Mouse (Mus musculus) heart, postnatal 0 days (tissue): Measurements from ENCODE around the gene Ephx3. TPM values are rescaled to one million over a fixed set of nuclear protein-coding genes. Genes with fewer than 3 reads are reported as not detected.

Experiments
- ATAC-seq: fragments of 200-750 bp; cut with Nextera tagmentation; 2 replicates; pipeline ENCODE4 v1.8.0; 2017; ENCODE audit warnings: low read depth, moderate number of reproducible peaks, moderate library complexity; ENCODE audit not compliant: insufficient read depth
- DNase-seq: peaks from one replicate; pipeline ENCODE4 v3.0.0-alpha.2; 2016; ENCODE audit warnings: low spot score
- H3K27ac ChIP-seq: fragments of 300-500 bp; sonication (generic); 2 replicates; pipeline ENCODE4 v1.5.1; 2014; ENCODE audit warnings: low read depth, mild to moderate bottlenecking
- H3K27me3 ChIP-seq: fragments of 300-500 bp; sonication (generic); 2 replicates; pipeline ENCODE4 v1.6.1; 2014; ENCODE audit warnings: low read length, mixed read lengths; ENCODE audit not compliant: control insufficient read depth, insufficient read depth
- H3K36me3 ChIP-seq: fragments of 300-500 bp; sonication (generic); replicated peaks from 2 replicates; pipeline ENCODE4 v1.6.1; 2014; ENCODE audit warnings: low read length, mixed read lengths; ENCODE audit not compliant: control insufficient read depth, insufficient read depth
- H3K4me1 ChIP-seq: fragments of 300-500 bp; sonication (generic); 2 replicates; pipeline ENCODE4 v1.6.1; 2014; ENCODE audit warnings: antibody characterized with exemption; ENCODE audit not compliant: control insufficient read depth, insufficient read depth
- H3K4me2 ChIP-seq: fragments of 300-500 bp; sonication (generic); 2 replicates; pipeline ENCODE4 v1.6.1; 2014; ENCODE audit warnings: low read depth, mild to moderate bottlenecking, low read length, moderate library complexity
- H3K4me3 ChIP-seq: fragments of 300-500 bp; sonication (generic); 2 replicates; pipeline ENCODE4 v1.5.1; 2014; ENCODE audit warnings: low read depth, low read length
- H3K9ac ChIP-seq: fragments of 300-500 bp; sonication (generic); replicated peaks from 2 replicates; pipeline ENCODE4 v1.6.1; 2014; ENCODE audit warnings: low read depth, low read length, mixed read lengths
- H3K9me3 ChIP-seq: fragments of 300-500 bp; sonication (generic); replicated peaks from 2 replicates; pipeline ENCODE4 v1.6.1; 2016; ENCODE audit warnings: low read length; ENCODE audit not compliant: control insufficient read depth
- CTCF ChIP-seq: IDR thresholded peaks from 2 replicates; pipeline ENCODE4 v1.5.1; 2016; ENCODE audit warnings: antibody characterized with exemption, control low read depth, low read depth
- EP300 ChIP-seq: IDR thresholded peaks from 2 replicates; pipeline ENCODE4 v1.6.1; 2016; ENCODE audit warnings: antibody characterized with exemption, low read depth
- WGBS: fragments of 180-500 bp; shearing (Covaris S2); extraction: QIAGEN DNeasy Blood & Tissue Kit; methylation state at CpG from one replicate; pipeline ENCODE4 v1.1.7; 2014; 5-methylcytosine and 5-hydroxymethylcytosine counted together
- polyA plus RNA-seq: library from polyadenylated mRNA; unstranded; fragments of >200 nt; fragmentation: Nextera tagmentation; extraction: Ambion mirVana; gene quantifications from 2 replicates; pipeline ENCODE4 v1.2.1, GENCODE M21; 2015
- total RNA-seq: library from RNA; depleted of rRNA; stranded (reverse); fragments of >200 nt; gene quantifications from 2 replicates; pipeline ENCODE4 v1.2.3, GENCODE M21; 2014; ENCODE audit warnings: low replicate concordance

The Ephx3 gene
- total and polyA plus RNA-seq, 2 experiments from 2014 or later: 0.18 to 3.4 TPM

GRCm38 (mm10) chr17:32205345-32205744 lies 16.0 kb upstream of the Ephx3 start:
- 62% methylated on average over 3 of the region's 3 CpGs for WGBS

GRCm38 (mm10) chr17:32202972-32203371 lies 13.6 kb upstream of the Ephx3 start:
- Histone ChIP-seq H3K36me3 (peaks cover 85% of the 10 kb centered on the region), H3K4me2 (no peak overlapping the region), H3K9me3 (no peaks in the 10 kb centered on the region), H3K27ac (no peak overlapping the region), H3K4me1 (peaks cover 9% of the 10 kb centered on the region; the same call in 1 of the 2 replicates), H3K4me3 (no peak overlapping the region), H3K9ac (no peak overlapping the region), H3K27me3 (no peaks in the 10 kb centered on the region)
- ATAC-seq (no peak), DNase-seq (no peak)
- WGBS: 76% methylated on average over 3 of the region's 3 CpGs
- TF ChIP-seq EP300 (no peak), CTCF (no peak)

More at GRCm38 (mm10) chr17:32205345-32205744, 16.0 kb upstream of the Ephx3 start:
- H3K9ac ChIP-seq: no peak overlapping the region
- DNase-seq: no peak
- TF ChIP-seq CTCF (no peak), EP300 (no peak)
- H3K9me3 ChIP-seq: no peaks in the 10 kb centered on the region
- ATAC-seq: no peak
- peaks cover 78% of the 10 kb centered on the region for H3K36me3 ChIP-seq
- no peak overlapping the region for H3K4me2 ChIP-seq
- H3K27ac ChIP-seq: no peak overlapping the region
- H3K27me3 ChIP-seq: no peaks in the 10 kb centered on the region
- H3K4me3 ChIP-seq: no peak overlapping the region
- H3K4me1 ChIP-seq: peaks cover 16% of the 10 kb centered on the region

GRCm38 (mm10) chr17:32201086-32201485 lies 11.7 kb upstream of the Ephx3 start:
- no peak for ATAC-seq
- H3K4me3 ChIP-seq: no peak overlapping the region
- no peak overlapping the region for H3K27ac ChIP-seq
- H3K4me1 ChIP-seq: no peaks in the 10 kb centered on the region
- no peak for DNase-seq
- H3K4me2 ChIP-seq: no peak overlapping the region
- H3K27me3 ChIP-seq: no peaks in the 10 kb centered on the region
- H3K9ac ChIP-seq: no peak overlapping the region
- H3K9me3 ChIP-seq: no peaks in the 10 kb centered on the region
- peaks cover 94% of the 10 kb centered on the region for H3K36me3 ChIP-seq
- TF ChIP-seq CTCF (no peak), EP300 (no peak)
- WGBS: 79% methylated on average over 5 of the region's 5 CpGs

GRCm38 (mm10) chr17:32199796-32200195 lies 10.4 kb upstream of the Ephx3 start:
- ATAC-seq (no peak), DNase-seq (no peak)
- TF ChIP-seq CTCF: no peak
- TF ChIP-seq EP300: no peak
- no peak overlapping the region for H3K4me2 ChIP-seq
- no peak overlapping the region for H3K9ac ChIP-seq
- no peaks in the 10 kb centered on the region for H3K4me1 ChIP-seq
- peaks cover 97% of the 10 kb centered on the region for H3K36me3 ChIP-seq
- no peaks in the 10 kb centered on the region for H3K9me3 ChIP-seq
- no peak overlapping the region for H3K4me3 ChIP-seq
- H3K27ac ChIP-seq: no peak overlapping the region
- WGBS: 68% methylated on average over 2 of the region's 2 CpGs
- no peaks in the 10 kb centered on the region for H3K27me3 ChIP-seq

GRCm38 (mm10) chr17:32197156-32197555 lies 7.8 kb upstream of the Ephx3 start:
- Histone ChIP-seq H3K4me2 (no peak overlapping the region), H3K4me3 (no peak overlapping the region), H3K27ac (no peak overlapping the region), H3K9ac (no peak overlapping the region), H3K4me1 (no peaks in the 10 kb centered on the region), H3K36me3 (peaks cover 70% of the 10 kb centered on the region), H3K27me3 (no peaks in the 10 kb centered on the region), H3K9me3 (no peaks in the 10 kb centered on the region)
- ATAC-seq (no peak), DNase-seq (no peak)
- 76% methylated on average over 14 of the region's 14 CpGs for WGBS
- TF ChIP-seq EP300 (no peak), CTCF (no peak)

- H3K4me2 ChIP-seq: no peak overlapping the region
- no peak for TF ChIP-seq CTCF
- TF ChIP-seq EP300: no peak
- peaks cover 56% of the 10 kb centered on the region for H3K36me3 ChIP-seq
- whole genome bisulfite sequencing: 83% methylated on average over 5 of the region's 5 CpGs
- H3K4me1 ChIP-seq: no peaks in the 10 kb centered on the region
- DNase-seq: no peak
- no peak overlapping the region for H3K27ac ChIP-seq
- H3K9ac ChIP-seq: no peak overlapping the region
- H3K27me3 ChIP-seq: no peaks in the 10 kb centered on the region
- H3K9me3 ChIP-seq: no peaks in the 10 kb centered on the region
- H3K4me3 ChIP-seq: no peak overlapping the region
- ATAC-seq: no peak
Observed at GRCm38 (mm10) chr17:32195725-32196124, 6.4 kb upstream of the Ephx3 start.
